Mouse (Mus musculus) left cerebral cortex, postnatal 14 days (tissue): ENCODE data around the gene Lrrc57. TPM values are rescaled to one million over a fixed set of nuclear protein-coding genes. Genes with fewer than 3 reads are reported as not detected.

Experiments used
- DNase-seq, 2 experiments: peaks; one replicate each; pipeline ENCODE4 v3.0.0; 2021 to 2022; ENCODE audit warnings: low spot score in 2 of 2, mixed read lengths in 1 of 2
- intact Hi-C: fragments of 180-260 bp; cut with DNase I; formaldehyde crosslinking; loops from one replicate; pipeline ENCODE4 v1.15.1; 2025
- long read RNA-seq, 2 experiments: library from polyadenylated mRNA; stranded (forward); transcript quantifications; one replicate each; pipeline ENCODE4 v2.0.0; 2021
- total RNA-seq, 2 experiments: library from RNA; stranded (reverse); gene quantifications; 2 replicates each; pipeline ENCODE4 v1.2.3; 2021

Gene Lrrc57
- 10 to 100 TPM; 31.7 to 34.5 TPM for total RNA-seq
- long read RNA-seq, experiment 1, transcript Lrrc57-201 (6 exons, 1,848 nt): minor isoform, 10 of 75 reads
- long read RNA-seq, experiment 1, transcript Lrrc57-204 (6 exons, 1,961 nt): major isoform, 17 of 75 reads
- long read RNA-seq, experiment 1, transcript Lrrc57-202 (6 exons, 1,962 nt): minor isoform, 16 of 75 reads
- long read RNA-seq, experiment 1, partial matches to known transcripts: 7 of 75 reads
- long read RNA-seq, experiment 1, other reads (novel, unspliced or antisense): 25 of 75 reads
- long read RNA-seq, experiment 2, transcript Lrrc57-202 (6 exons, 1,962 nt): major isoform, 21 of 75 reads
- long read RNA-seq, experiment 2, transcript Lrrc57-204 (6 exons, 1,961 nt): minor isoform, 14 of 75 reads
- long read RNA-seq, experiment 2, transcript Lrrc57-201 (6 exons, 1,848 nt): minor isoform, 6 of 75 reads
- long read RNA-seq, experiment 2, partial matches to known transcripts: 10 of 75 reads
- long read RNA-seq, experiment 2, other reads (novel, unspliced or antisense): 23 of 75 reads

DNA sequence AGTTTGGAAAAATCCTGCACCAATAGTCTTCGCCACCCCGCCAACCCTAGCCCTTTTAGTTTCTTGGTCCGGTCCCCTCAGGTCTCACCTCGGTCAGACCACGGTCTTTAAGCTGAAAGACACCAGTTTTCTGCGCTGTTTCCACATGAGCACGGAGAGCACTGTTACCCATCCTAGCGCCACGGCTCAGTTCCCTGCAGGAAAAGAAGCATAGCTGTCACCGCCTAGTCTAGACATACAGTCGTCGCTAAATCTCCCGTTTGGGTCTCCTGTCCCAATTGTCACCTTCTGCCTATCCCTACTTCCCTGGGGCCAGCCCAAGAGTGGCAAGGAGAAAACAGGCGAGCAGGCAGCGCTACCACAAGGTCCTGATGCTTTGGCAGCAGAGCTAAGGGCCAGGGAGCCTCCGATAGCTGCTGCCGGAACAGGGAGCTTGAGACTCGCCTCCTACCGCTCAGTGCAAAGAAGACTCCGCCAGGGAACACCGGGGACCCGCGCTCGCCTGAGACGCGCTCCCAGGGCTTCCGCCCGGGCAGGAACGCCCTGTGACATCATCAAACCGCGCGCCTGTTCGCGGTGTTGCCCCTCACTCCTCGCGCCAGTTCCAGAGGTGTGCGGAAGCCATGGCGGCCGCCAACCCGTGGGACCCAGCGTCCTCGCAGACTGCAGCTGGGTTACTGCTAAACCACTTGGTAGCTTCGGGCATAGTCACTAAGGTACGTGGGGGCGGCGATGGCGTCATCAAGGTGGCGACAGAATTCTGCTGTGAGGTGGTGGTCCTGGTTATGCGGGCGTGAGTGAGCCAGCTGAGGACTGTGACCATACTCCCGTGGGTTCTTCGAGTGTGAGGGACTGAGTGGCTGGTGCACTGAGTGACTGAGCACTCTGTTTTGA, at the start of gene Lrrc57, which contains the start of gene Haus2:
Lrrc57 (minus strand) TSS at position 691 of the 894 bp plus-strand sequence.
Haus2 (plus strand) TSS at position 554 of the 894 bp plus-strand sequence.
- DNase-seq: peak; percentile 91 to 93
- intact Hi-C loops: loop anchor here (2.0 to 5.0 kb wide), 2 partner anchors 42 to 62 kb away; partner anchors contain the start of gene Snap23

DNA sequence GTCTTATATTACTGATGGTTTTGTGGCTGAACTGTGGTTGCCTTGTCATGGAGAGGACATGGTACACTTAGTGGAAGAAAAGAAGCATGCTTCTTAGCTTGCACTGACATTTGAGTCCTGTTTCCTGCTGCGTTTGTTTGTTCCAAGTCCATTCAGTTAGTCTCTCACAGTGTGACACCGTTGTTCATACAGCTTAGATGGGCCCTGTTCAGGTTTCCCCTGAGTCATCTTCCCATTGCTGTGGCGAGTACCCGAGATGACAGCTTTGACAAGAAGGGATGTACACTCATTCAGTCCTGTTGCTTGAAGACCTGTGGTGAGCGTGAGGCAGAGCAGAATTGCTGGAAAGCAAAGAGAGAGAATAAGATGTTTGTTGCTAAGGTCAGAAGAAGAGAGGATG, 49.2 kb upstream of the Lrrc57 start:
- DNase-seq: no peak
- intact Hi-C loops: no loop called here

DNA sequence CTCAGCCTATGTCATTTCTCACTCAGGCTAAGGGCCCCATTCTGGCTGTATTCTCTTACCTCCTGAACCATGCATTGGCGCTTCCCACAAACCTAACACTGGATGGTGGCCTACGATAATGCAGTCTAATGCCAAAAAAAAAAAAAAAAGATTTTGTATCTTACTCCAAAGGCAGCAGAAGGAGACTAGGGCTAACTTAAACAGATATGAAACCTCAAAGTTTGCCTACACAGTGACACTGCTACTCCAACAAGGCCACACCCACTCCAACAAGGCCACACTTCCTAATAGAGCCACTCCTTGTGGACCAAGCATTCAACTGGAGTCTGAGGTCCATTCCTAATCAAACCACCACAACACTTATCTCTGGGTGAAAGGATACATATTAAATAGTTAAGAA, 47.4 kb upstream of the Lrrc57 start:
- intact Hi-C loops: no loop called here
- DNase-seq: no peak

DNA sequence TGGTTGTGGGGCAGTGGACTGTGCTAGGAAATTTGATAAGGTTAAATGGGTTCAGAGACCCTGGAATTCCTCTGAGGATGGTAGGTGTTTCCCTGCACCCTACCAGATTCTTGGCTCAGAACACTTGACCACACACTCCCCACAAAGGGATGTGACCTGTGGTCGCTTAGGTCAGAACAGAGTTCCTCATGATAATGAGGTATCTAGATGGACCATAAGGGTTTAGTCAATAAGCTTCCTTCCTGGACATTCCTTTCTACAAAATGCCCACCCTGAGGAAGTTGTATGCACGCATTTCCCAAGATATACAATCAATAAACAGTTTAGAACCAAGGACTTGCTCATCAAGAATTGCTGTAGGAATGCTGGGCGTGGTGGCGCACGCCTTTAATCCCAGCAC, 46.6 kb upstream of the Lrrc57 start:
- DNase-seq: no peak

DNA sequence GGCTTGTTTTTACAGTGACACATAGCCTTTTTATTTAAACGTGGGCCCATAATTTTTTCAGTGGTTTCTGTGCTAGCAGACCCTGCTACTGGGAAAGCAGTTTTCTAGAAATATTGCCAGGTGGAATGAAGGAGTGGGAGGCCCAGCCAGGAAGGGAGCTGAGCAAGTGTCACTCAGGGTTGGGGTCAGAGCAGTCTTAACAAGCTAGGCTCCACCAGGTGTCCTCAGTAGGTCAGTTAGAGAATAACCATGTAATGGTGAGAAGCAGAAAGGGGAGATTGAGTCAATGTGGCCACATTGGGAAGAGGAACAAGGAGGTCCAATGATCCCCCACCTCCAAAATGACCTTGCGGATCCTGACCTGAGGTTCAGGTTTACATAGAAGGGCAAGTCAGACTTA, 45.4 kb upstream of the Lrrc57 start:
- intact Hi-C loops: no loop called here
- DNase-seq: no peak

More for the DNA sequence above, 46.6 kb upstream of the Lrrc57 start:
- intact Hi-C loops: no loop called here

DNA sequence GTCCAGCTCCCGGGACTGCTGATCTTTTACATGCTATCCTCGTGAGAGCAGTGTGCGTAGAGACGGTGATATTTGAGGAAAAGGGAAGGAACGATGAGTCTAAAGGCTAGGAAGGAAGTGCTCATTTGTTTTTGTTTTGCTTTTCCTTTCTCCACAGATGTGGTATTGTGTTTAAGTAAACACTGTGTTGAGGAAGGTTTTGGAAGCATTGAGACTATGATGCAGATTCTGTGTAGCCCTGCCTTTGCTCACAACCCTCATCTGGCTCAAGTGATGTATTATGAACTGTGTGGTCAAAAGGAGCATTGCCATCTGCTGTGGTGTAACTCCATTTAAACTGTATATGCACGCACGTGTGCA, 43.6 kb upstream of the Lrrc57 start:
- no peak for DNase-seq
- intact Hi-C loops: no loop called here

DNA sequence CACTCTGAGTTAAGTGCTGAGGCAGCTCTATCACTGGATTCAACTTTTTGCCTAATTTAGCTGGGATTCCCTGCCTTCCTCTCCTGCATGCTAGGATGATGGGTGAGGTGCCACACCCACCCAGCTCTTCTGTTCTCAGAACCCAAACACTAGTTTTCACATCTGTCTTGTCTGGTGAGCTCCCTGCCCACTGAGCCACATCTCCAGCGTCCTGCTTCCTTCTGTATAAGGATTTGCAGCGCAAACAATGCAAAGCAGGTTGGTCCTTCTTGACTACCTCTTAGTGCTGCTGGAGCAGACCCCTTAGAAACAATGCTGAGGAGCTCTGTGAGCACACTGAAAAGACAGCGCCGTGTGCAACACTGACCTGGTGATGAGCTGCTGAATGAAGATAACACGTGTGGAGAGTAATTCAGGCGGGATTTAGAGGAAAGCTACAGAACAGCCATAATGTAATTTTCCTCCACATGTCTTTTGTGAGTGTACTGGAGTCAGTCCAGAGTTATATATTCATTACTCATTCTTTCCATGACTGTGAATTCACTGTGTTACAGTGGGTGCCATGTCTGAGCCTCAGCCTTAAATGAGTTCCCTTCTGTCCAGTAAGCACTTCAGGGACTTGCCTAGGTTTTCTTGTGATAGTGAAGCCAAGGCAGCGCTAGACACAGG, 43.1 kb upstream of the Lrrc57 start:
- peak in 1 of 2 experiments; percentile 23 for DNase-seq
- intact Hi-C loops: no loop called here

DNA sequence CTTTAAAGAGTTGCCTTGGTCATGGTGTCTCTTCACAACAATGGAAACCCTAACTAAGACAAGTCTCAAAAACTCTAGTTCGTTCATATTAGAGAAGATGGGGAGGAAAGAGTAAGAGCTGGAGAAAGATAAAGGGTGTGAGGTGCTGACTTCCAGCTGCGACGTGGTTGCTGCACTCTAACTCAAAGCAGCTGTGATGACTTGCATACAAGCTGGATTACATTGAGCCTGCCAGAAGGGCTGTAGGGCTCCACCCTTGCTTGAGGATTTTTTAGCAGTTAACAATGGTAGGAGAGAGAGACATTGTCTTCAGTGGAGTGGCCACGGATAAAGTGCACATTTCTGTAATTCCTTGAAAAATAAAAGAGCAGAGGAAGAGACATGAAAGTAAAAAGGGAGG, 37.5 kb upstream of the Lrrc57 start:
- no peak for DNase-seq
- intact Hi-C loops: no loop called here

DNA sequence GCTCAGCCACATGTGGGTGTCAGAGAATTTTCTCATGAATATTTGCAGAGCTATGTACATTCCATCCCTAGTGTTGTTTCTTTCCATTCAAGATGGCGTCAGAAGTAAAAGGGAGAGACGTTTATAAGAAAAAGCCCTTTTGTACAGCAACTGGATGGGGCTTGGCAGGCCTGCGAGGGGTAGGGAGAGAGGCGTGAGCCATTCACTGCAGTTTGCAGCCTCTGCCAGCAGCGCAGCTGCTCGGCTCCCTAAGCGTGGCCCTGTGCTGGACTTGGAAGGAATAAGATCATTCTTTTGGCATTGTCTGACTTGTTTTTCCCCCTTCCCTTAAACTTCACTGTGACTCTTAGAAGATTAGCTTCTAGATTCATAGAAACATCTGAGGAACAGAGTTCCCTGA, 34.5 kb upstream of the Lrrc57 start:
- intact Hi-C loops: no loop called here
- DNase-seq: peak in 1 of 2 experiments; percentile 17

DNA sequence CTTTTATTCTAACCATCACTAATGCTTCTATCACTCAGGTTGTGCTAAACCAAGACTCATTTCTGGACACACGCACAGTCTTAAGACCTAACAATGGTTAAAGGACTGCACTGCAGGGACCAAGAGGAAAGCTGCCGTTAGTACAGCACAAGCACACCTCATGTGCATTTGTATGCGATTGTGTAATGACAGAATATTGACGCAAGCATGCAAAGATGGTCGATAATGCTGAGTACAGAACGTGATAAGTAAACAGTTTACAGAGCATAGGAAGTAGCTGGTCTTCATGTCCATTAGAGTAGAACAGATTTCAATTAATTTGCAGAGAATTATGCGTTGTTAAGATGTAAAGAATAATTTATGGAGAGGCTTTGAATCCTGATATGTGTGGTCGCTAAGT, 31.5 kb upstream of the Lrrc57 start:
- intact Hi-C loops: no loop called here
- DNase-seq: no peak

DNA sequence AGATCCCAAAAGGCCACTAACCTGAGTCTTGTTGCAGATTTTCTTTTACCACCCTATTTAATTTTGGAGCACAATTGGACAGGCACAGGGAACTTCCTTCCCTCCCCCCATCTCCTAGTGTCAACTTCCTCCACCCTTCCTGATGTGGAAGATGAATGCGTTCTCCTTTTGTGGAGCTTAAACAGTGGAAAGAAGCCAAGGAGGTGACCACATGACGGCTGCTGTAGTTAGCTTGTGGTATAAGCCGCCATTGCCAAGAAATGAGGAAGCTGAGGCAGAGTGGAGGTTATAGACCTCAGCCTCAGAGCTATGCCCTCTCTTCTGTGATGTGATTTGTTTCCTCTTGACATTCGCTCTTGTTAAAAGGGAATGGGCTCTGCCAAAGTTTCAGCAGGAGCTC, 22.6 kb upstream of the Lrrc57 start:
- peak; percentile 25 to 57 for DNase-seq
- intact Hi-C loops: no loop called here

DNA sequence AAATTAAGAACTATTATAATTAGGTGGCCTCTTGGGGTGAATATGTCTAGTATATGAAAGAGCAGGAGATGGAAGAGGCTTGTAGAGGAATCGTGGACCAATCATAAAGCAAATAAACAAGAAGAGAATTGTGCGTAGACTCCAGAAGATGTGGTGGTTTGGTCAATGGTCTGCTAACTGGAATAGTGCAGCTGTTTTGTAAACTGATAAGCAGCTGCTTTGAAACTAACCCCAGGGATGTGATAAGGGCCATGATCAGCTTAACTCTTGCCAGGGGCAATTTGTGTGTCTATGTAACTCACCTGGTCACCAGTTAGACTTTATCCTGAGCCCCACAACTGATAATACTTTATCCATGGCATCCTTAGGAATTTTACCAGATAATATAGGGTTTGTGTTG, 22.2 kb upstream of the Lrrc57 start:
- no peak for DNase-seq
- intact Hi-C loops: no loop called here

DNA sequence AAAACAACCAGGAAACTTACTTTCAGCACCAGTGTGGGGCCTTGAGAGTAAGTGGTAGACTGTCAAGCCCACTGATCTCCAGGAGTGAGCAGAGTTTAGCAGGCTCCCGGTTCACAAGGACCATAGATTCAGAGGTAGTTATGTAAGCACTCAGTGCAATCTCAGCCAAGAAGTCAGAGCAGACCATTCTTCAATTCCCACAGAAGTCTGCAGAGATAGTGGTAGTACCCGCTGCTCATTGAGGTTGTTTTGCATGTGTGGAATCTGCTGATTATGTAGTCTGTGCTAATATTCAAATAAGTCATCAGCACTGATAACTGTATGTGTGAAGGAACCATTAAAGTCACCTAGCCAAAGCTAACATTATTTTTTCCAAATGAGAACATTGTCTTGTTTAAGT, 21.3 kb upstream of the Lrrc57 start:
- DNase-seq: no peak
- intact Hi-C loops: no loop called here

DNA sequence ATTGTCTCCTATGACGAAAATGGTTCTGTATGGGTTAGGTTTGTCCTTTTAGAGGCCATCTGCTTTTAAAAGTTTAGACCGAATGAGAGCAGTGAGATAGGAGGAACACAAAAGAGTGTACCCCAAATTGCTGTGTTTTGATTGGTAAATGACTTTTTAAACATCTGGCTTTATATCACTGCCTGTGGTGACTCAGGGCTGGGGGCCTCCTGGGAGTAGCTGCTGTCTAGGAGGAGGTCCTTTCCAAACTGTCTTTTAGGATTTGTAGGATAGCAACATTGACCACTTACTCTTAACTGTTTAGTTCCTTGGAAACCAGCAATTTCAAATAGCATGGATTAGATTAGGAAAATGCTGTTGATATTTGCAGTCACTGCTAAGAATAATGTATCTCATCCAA, 20.9 kb upstream of the Lrrc57 start:
- no peak for DNase-seq
- intact Hi-C loops: no loop called here

DNA sequence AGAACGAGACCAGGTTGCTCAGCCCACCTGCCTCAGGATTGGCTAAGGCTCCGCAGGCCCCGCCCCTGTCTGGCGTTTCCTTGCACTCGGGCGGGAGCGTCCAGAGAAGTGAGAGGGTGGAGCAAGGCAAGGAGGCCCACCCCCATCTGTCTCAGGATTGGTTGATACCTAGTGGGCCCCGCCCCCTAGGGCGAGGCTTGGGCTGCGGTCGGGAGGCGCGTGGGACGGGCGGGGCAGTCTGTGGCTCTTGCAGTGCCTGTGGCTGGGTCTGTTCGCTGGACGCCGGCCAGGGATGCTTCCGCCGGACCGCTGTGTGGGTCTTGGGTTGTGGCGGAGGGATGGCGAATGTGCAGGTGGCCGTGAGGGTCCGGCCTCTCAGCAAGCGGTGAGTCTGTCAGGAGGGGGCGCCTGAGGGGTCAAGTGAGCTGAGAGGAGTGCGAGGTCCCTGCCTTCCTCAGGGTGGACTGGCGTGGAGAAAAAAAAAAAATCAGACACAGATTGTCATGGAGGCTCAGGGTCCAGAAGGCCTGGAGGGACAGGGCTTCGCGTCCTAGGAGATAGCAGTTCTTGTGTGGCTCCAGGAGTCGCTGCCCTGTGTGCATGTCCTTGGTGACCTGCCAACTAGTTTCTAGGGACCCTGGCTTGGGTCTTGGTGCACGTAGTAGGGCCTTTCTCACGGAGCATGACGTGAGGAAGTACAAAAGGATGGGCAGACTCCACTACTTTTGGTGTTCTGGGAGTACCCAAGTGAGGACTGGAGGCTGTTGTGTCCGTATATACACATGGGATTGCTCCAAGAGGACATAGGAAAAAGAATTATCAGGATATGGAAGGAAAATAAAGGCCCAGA, 19.8 kb upstream of the Lrrc57 start, which contains the start of gene Stard9:
Stard9 (plus strand) TSS at position 236 of the 850 bp plus-strand sequence.
- intact Hi-C loops: no loop called here
- DNase-seq: peak; percentile 97 to 99

DNA sequence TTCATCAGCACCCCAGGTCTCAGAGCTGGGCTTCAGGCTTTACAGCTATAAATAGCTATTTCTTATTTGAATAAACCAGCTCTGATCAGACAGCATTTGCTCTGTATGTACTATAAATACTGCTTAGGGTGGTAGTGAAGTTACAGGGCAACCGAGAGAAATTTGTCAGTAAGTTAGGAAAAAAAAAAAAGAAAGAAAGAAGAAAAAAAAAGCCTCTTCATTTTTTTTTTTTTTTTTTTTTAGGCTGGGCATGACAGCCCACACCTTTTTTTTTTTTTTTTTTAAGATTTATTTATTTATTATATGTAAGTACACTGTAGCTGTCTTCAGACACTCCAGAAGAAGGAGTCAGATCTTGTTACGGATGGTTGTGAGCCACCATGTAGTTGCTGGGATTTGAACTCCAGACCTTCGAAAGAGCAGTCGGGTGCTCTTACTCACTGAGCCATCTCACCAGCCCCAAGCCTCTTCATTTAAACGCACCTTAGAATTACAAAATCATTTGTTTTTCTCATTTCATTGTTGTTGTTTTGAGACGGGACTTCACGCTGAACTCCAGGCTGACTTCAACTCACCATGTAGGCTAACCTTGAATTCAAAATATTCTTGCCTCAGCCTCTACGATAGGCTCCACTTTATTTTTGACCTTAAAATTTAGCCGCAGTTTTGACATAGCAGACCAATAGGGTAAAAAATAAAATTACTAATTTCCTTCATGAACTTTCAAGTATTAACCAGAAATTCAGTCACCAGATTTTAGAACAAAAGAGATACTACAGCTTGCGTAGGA, 19.0 kb upstream of the Lrrc57 start:
- intact Hi-C loops: no loop called here
- DNase-seq: no peak

DNA sequence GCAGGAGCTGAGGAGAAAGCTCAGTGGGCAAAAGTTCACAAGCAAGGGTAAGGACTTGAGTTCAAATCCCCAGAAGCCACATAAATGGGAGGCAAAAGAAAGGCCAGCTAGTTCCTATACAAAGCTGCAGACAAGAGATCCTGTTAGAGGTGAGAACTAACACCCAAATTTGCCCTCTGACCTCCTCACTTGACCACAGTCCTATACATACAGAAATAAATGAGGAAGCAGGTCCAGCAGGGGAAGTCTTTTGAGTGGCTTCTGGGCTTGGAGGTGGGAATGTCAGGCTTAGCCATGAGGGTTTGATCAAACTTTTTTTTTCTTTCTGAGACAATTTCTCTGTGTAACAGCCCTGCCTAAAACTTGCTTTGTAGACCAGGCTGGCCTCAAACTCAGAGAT, 13.6 kb upstream of the Lrrc57 start:
- intact Hi-C loops: no loop called here
- DNase-seq: no peak

DNA sequence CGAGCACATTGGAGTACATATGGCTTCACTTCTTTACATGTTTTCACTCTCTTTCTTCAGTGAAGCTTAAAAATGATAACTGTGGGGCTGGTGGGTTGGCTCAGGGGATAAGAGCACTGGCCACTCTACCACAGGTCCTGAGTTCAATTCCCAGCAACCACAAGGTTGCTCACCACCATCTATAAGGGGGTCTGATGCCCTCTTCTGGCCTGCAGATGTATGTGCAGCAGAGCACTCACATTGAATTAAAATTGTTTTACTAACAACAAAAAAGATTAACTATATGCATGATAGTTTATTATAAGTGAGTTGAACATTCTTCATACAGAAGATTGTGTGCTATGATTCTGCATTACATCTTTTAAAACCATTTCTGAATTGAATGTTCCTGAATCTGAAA, 10.2 kb upstream of the Lrrc57 start:
- intact Hi-C loops: no loop called here
- no peak for DNase-seq
